Mouse (Mus musculus) neural tube, embryonic 14.5 days (tissue): Measurements from ENCODE around the gene Enpp1. TPM values are rescaled to one million over a fixed set of nuclear protein-coding genes. Genes with fewer than 3 reads are reported as not detected.

ENCODE experiments used
- ATAC-seq: fragments of 200-750 bp; cut with Nextera tagmentation; 2 replicates; pipeline ENCODE4 v1.8.0; 2017; ENCODE audit warnings: low read depth, mild to moderate bottlenecking, moderate TSS enrichment, moderate library complexity
- H3K27ac ChIP-seq: fragments of 300-500 bp; sonication (generic); 2 replicates; pipeline ENCODE4 v1.5.1; 2014; ENCODE audit warnings: low read depth, mild to moderate bottlenecking, control low read depth, low read length, moderate library complexity, mixed read lengths
- H3K27me3 ChIP-seq: fragments of 300-500 bp; sonication (generic); 2 replicates; pipeline ENCODE4 v1.6.1; 2014; ENCODE audit warnings: low read length; ENCODE audit not compliant: control insufficient read depth, insufficient read depth
- H3K36me3 ChIP-seq: fragments of 300-500 bp; sonication (generic); 2 replicates; pipeline ENCODE4 v1.6.1; 2014; ENCODE audit warnings: low read length, mixed read lengths; ENCODE audit not compliant: control insufficient read depth, insufficient read depth
- H3K4me1 ChIP-seq: fragments of 300-500 bp; sonication (generic); 2 replicates; pipeline ENCODE4 v1.6.1; 2014; ENCODE audit warnings: low read length; ENCODE audit not compliant: control insufficient read depth, insufficient read depth
- H3K4me2 ChIP-seq: fragments of 300-500 bp; sonication (generic); 2 replicates; pipeline ENCODE4 v1.6.1; 2014; ENCODE audit warnings: mild to moderate bottlenecking, low read depth, low read length, control low read depth
- H3K4me3 ChIP-seq: fragments of 300-500 bp; sonication (generic); 2 replicates; pipeline ENCODE4 v1.5.1; 2014; ENCODE audit warnings: low read depth, low read length, control low read depth, mixed read lengths
- H3K9ac ChIP-seq: fragments of 300-500 bp; sonication (generic); replicated peaks from 2 replicates; pipeline ENCODE4 v1.6.1; 2014; ENCODE audit warnings: low read depth, mild to moderate bottlenecking, control low read depth, low read length, mixed read lengths
- H3K9me3 ChIP-seq: fragments of 300-500 bp; sonication (generic); 2 replicates; pipeline ENCODE4 v1.6.1; 2016; ENCODE audit warnings: low read length; ENCODE audit not compliant: control insufficient read depth
- WGBS: fragments of 180-500 bp; shearing (Covaris S2); extraction: QIAGEN DNeasy Blood & Tissue Kit; methylation state at CpG from one replicate; pipeline ENCODE4 v1.1.7; 2014; 5-methylcytosine and 5-hydroxymethylcytosine counted together
- polyA plus RNA-seq: library from polyadenylated mRNA; unstranded; fragments of >200 nt; fragmentation: Nextera tagmentation; extraction: Ambion mirVana; gene quantifications from 2 replicates; pipeline ENCODE4 v1.2.1, GENCODE M21; 2014

The Enpp1 gene
- polyA plus RNA-seq, 1 experiment from 2014 or later, result 0.52 TPM

- Histone ChIP-seq H3K4me1 (no peaks in the 10 kb centered on the region), H3K4me3 (no peak overlapping the region), H3K9me3 (no peaks in the 10 kb centered on the region), H3K4me2 (no peak overlapping the region), H3K27ac (no peak overlapping the region), H3K9ac (no peak overlapping the region), H3K36me3 (no peaks in the 10 kb centered on the region), H3K27me3 (no peaks in the 10 kb centered on the region)
- no peak for ATAC-seq
- whole genome bisulfite sequencing, result 87% methylated on average over 11 of the region's 11 CpGs
Measured at GRCm38 (mm10) chr10:24635331-24635815, 76.6 kb downstream of the Enpp1 start.

GRCm38 (mm10) chr10:24634288-24634687 lies 77.7 kb downstream of the Enpp1 start:
- Histone ChIP-seq H3K4me1 (no peaks in the 10 kb centered on the region), H3K9ac (no peak overlapping the region), H3K27me3 (no peaks in the 10 kb centered on the region), H3K4me3 (no peak overlapping the region), H3K9me3 (no peaks in the 10 kb centered on the region), H3K4me2 (no peak overlapping the region), H3K27ac (no peak overlapping the region), H3K36me3 (no peaks in the 10 kb centered on the region)
- whole genome bisulfite sequencing, result 78% methylated on average over 9 of the region's 9 CpGs
- no peak for ATAC-seq

GRCm38 (mm10) chr10:24631122-24631521 lies 80.8 kb downstream of the Enpp1 start:
- no peak overlapping the region for H3K27ac ChIP-seq
- 93% methylated on average over 5 of the region's 5 CpGs for WGBS
- H3K9ac ChIP-seq, result no peak overlapping the region
- H3K4me2 ChIP-seq, result no peak overlapping the region
- no peak overlapping the region for H3K4me3 ChIP-seq
- H3K4me1 ChIP-seq, result no peaks in the 10 kb centered on the region
- H3K27me3 ChIP-seq, result no peaks in the 10 kb centered on the region
- peak; percentile 28; the same call in 1 of the 2 replicates for ATAC-seq
- H3K36me3 ChIP-seq, result no peaks in the 10 kb centered on the region
- no peaks in the 10 kb centered on the region for H3K9me3 ChIP-seq

GRCm38 (mm10) chr10:24630469-24631081 lies 81.4 kb downstream of the Enpp1 start:
- 22% methylated on average over 18 of the region's 18 CpGs for WGBS
- peak; percentile 69 for ATAC-seq
- Histone ChIP-seq H3K4me3 (no peak overlapping the region), H3K4me2 (peak overlapping the region; percentile 35; the same call in 1 of the 2 replicates), H3K4me1 (no peaks in the 10 kb centered on the region), H3K27me3 (no peaks in the 10 kb centered on the region), H3K27ac (no peak overlapping the region), H3K9me3 (no peaks in the 10 kb centered on the region), H3K9ac (no peak overlapping the region), H3K36me3 (no peaks in the 10 kb centered on the region)

GRCm38 (mm10) chr10:24629086-24629720 lies 82.8 kb downstream of the Enpp1 start:
- no peaks in the 10 kb centered on the region for H3K36me3 ChIP-seq
- ATAC-seq, result no peak
- no peak overlapping the region for H3K9ac ChIP-seq
- H3K4me3 ChIP-seq, result no peak overlapping the region
- no peaks in the 10 kb centered on the region for H3K4me1 ChIP-seq
- H3K27ac ChIP-seq, result no peak overlapping the region
- no peaks in the 10 kb centered on the region for H3K27me3 ChIP-seq
- H3K4me2 ChIP-seq, result no peak overlapping the region
- WGBS, result 46% methylated on average over 9 of the region's 9 CpGs
- no peaks in the 10 kb centered on the region for H3K9me3 ChIP-seq

GRCm38 (mm10) chr10:24628466-24628865 lies 83.5 kb downstream of the Enpp1 start:
- Histone ChIP-seq H3K27me3 (no peaks in the 10 kb centered on the region), H3K4me2 (no peak overlapping the region), H3K9me3 (no peaks in the 10 kb centered on the region), H3K4me3 (no peak overlapping the region), H3K27ac (no peak overlapping the region), H3K9ac (no peak overlapping the region), H3K36me3 (no peaks in the 10 kb centered on the region), H3K4me1 (no peaks in the 10 kb centered on the region)
- WGBS, result 84% methylated on average over 9 of the region's 9 CpGs
- ATAC-seq, result no peak

- no peak overlapping the region for H3K27ac ChIP-seq
- ATAC-seq, result no peak
- no peaks in the 10 kb centered on the region for H3K27me3 ChIP-seq
- no peaks in the 10 kb centered on the region for H3K4me1 ChIP-seq
- no peak overlapping the region for H3K4me3 ChIP-seq
- no peaks in the 10 kb centered on the region for H3K9me3 ChIP-seq
- no peak overlapping the region for H3K9ac ChIP-seq
- H3K4me2 ChIP-seq, result no peak overlapping the region
- 74% methylated on average over 12 of the region's 12 CpGs for WGBS
- H3K36me3 ChIP-seq, result no peaks in the 10 kb centered on the region
Measured at GRCm38 (mm10) chr10:24627262-24627661, 84.7 kb downstream of the Enpp1 start.

- no peak overlapping the region for H3K27ac ChIP-seq
- H3K9ac ChIP-seq, result no peak overlapping the region
- no peaks in the 10 kb centered on the region for H3K4me1 ChIP-seq
- H3K36me3 ChIP-seq, result no peaks in the 10 kb centered on the region
- H3K27me3 ChIP-seq, result no peaks in the 10 kb centered on the region
- no peak overlapping the region for H3K4me3 ChIP-seq
- WGBS, result 36% methylated on average over 24 of the region's 24 CpGs
- peak; percentile 59 for ATAC-seq
- peak overlapping the region; percentile 12; the same call in 1 of the 2 replicates for H3K4me2 ChIP-seq
- no peaks in the 10 kb centered on the region for H3K9me3 ChIP-seq
Measured at GRCm38 (mm10) chr10:24625060-24625701, 86.8 kb downstream of the Enpp1 start.

GRCm38 (mm10) chr10:24622586-24622985 lies 89.4 kb downstream of the Enpp1 start:
- Histone ChIP-seq H3K9me3 (no peaks in the 10 kb centered on the region), H3K9ac (no peak overlapping the region), H3K36me3 (no peaks in the 10 kb centered on the region), H3K4me2 (no peak overlapping the region), H3K27me3 (no peaks in the 10 kb centered on the region), H3K4me3 (no peak overlapping the region), H3K4me1 (no peaks in the 10 kb centered on the region), H3K27ac (no peak overlapping the region)
- WGBS, result 27% methylated on average over 7 of the region's 7 CpGs
- no peak for ATAC-seq
